Mouse (Mus musculus) hindbrain, embryonic 14.5 days (tissue): Measurements from ENCODE around the gene Ero1lb. TPM values are rescaled to one million over a fixed set of nuclear protein-coding genes. Genes with fewer than 3 reads are reported as not detected.

ENCODE experiments used
- ATAC-seq: fragments of 200-750 bp; cut with Nextera tagmentation; 2 replicates; pipeline ENCODE4 v1.8.0; 2017; ENCODE audit warnings: moderate number of reproducible peaks, mild to moderate bottlenecking, moderate TSS enrichment, moderate library complexity; ENCODE audit not compliant: low FRiP score
- DNase-seq: peaks from one replicate; pipeline ENCODE4 v3.0.0-alpha.2; 2015; ENCODE audit warnings: low spot score
- H3K27ac ChIP-seq: fragments of 300-500 bp; sonication (generic); 2 replicates; pipeline ENCODE4 v1.5.1; 2014; ENCODE audit warnings: mild to moderate bottlenecking, moderate library complexity
- H3K27me3 ChIP-seq: fragments of 300-500 bp; sonication (generic); 2 replicates; pipeline ENCODE4 v1.6.1; 2014; ENCODE audit warnings: mild to moderate bottlenecking, low read length, mixed read lengths; ENCODE audit not compliant: control insufficient read depth, insufficient read depth
- H3K36me3 ChIP-seq: fragments of 300-500 bp; sonication (generic); replicated peaks from 2 replicates; pipeline ENCODE4 v1.6.1; 2014; ENCODE audit not compliant: control insufficient read depth, insufficient read depth
- H3K4me1 ChIP-seq: fragments of 300-500 bp; sonication (generic); replicated peaks from 2 replicates; pipeline ENCODE4 v1.6.1; 2014; ENCODE audit warnings: antibody characterized with exemption, low read length, mixed read lengths; ENCODE audit not compliant: control insufficient read depth, insufficient read depth
- H3K4me2 ChIP-seq: fragments of 300-500 bp; sonication (generic); replicated peaks from 2 replicates; pipeline ENCODE4 v1.6.1; 2014; ENCODE audit warnings: mild to moderate bottlenecking, moderate library complexity
- H3K4me3 ChIP-seq: fragments of 300-500 bp; sonication (generic); replicated peaks from 2 replicates; pipeline ENCODE4 v1.5.1; 2014; ENCODE audit warnings: mild to moderate bottlenecking, low read length
- H3K9ac ChIP-seq: fragments of 300-500 bp; sonication (generic); 2 replicates; pipeline ENCODE4 v1.6.1; 2014
- H3K9me3 ChIP-seq: fragments of 300-500 bp; sonication (generic); 2 replicates; pipeline ENCODE4 v1.6.1; 2016; ENCODE audit warnings: low read length; ENCODE audit not compliant: control insufficient read depth
- WGBS: fragments of 180-500 bp; shearing (Covaris S2); extraction: QIAGEN DNeasy Blood & Tissue Kit; methylation state at CpG from one replicate; pipeline ENCODE4 v1.1.7; 2014; 5-methylcytosine and 5-hydroxymethylcytosine counted together
- polyA plus RNA-seq: library from polyadenylated mRNA; unstranded; fragments of >200 nt; fragmentation: Nextera tagmentation; extraction: Ambion mirVana; gene quantifications from 2 replicates; pipeline ENCODE4 v1.2.1, GENCODE M21; 2014

Gene Ero1lb
- polyA plus RNA-seq, 1 experiment from 2014 or later, result 19.3 TPM

DNA sequence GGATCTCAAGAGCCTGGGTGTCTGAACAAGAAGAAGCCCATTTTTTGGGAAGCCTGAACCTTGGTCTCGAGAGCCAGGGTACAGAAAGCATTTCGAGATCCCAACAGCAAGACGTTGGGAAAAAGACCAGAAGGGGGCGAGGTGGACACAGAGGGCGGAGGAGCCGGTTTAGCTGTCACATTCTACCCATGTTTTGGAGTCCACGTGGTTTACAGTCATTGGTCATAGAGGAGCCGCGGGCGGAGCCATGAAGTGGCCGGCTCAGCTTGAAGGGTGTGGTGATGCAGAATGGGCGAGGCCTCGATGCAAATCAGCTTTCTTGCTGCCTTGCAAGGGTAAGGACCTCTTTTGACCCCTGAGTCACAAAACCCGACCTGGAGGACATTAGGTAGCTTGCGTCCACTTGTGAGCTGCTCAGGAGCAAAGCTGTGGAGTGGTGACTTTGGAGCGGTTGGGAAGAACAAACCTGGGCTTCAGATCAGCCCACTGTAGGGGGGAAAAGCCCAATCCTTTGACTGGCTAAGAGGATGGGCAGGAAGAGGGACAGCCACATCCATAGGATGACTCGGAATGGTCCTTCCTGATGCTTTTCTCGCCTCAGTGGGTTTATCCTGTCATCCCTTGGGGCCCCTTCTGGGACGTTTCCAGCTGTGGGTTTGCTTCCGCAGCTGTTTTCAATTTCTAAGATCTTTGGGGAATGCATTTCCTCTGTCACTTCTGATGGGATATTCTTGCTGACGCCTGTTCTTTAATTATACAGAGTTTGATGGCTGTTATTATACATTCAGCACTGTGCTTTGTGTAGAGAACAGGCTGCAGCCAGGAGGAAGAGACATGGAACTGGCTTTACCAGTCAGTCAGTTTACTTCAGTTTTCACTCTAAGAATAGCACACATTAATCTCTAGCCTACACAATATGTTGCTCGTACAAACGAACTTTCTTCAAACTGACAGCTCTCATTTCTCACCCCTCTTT lies 23.4 kb upstream of the Ero1lb start:
- 11% methylated on average over 23 of the region's 23 CpGs for WGBS

DNA sequence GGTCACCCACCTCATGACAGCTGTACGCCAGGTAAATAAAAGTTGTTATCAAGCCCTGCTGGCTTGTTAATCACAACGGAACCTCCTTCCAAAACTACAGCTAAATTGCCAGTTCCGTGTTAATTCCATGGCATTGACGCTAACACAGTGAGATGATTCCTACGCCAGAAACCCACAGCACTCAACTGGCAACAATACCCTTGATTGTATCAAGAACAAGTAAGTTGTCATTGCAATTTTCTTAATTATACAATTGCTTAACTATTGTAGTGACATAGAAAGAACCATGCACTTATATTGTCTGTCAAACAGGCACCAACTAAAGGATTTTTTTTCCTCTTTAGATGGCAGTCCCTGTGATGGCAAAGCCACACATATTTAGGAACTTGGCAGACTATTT lies 22.4 kb upstream of the Ero1lb start:
- H3K27me3 ChIP-seq, result 0 out of 2 replicates have a peak, but pooled peaks cover 6% of the 10 kb centered on the region
- no peak overlapping the region for H3K4me2 ChIP-seq
- peaks cover 12% of the 10 kb centered on the region for H3K4me1 ChIP-seq
- DNase-seq, result no peak
- no peak overlapping the region for H3K4me3 ChIP-seq
- H3K9ac ChIP-seq, result no peak overlapping the region
- no peak for ATAC-seq
- WGBS, result 83% methylated on average over 5 of the region's 5 CpGs
- H3K36me3 ChIP-seq, result no peaks in the 10 kb centered on the region
- H3K9me3 ChIP-seq, result no peaks in the 10 kb centered on the region
- H3K27ac ChIP-seq, result no peak overlapping the region

More for the DNA sequence above, 23.4 kb upstream of the Ero1lb start:
- peak; percentile 35; the same call in 1 of the 2 replicates for ATAC-seq
- no peaks in the 10 kb centered on the region for H3K36me3 ChIP-seq
- no peak overlapping the region for H3K9ac ChIP-seq
- H3K4me3 ChIP-seq, result no peak overlapping the region
- H3K4me1 ChIP-seq, result peaks cover 12% of the 10 kb centered on the region
- H3K27ac ChIP-seq, result no peak overlapping the region
- no peaks in the 10 kb centered on the region for H3K9me3 ChIP-seq
- H3K4me2 ChIP-seq, result peak overlapping the region; percentile 38
- 0 out of 2 replicates have a peak, but pooled peaks cover 6% of the 10 kb centered on the region for H3K27me3 ChIP-seq
- DNase-seq, result no peak

GRCm38 (mm10) chr13:12543880-12544568 lies 21.6 kb upstream of the Ero1lb start:
- Histone ChIP-seq H3K9me3 (no peaks in the 10 kb centered on the region), H3K36me3 (no peaks in the 10 kb centered on the region), H3K4me1 (peaks cover 12% of the 10 kb centered on the region), H3K4me2 (no peak overlapping the region), H3K4me3 (no peak overlapping the region), H3K9ac (no peak overlapping the region), H3K27ac (no peak overlapping the region), H3K27me3 (0 out of 2 replicates have a peak, but pooled peaks cover 6% of the 10 kb centered on the region)
- no peak for DNase-seq
- no peak for ATAC-seq
- 91% methylated on average over 8 of the region's 8 CpGs for WGBS

- no peak overlapping the region for H3K4me2 ChIP-seq
- no peaks in the 10 kb centered on the region for H3K4me1 ChIP-seq
- ATAC-seq (no peak), DNase-seq (no peak)
- H3K27ac ChIP-seq, result no peak overlapping the region
- no peak overlapping the region for H3K4me3 ChIP-seq
- H3K27me3 ChIP-seq, result no peaks in the 10 kb centered on the region
- H3K9me3 ChIP-seq, result no peaks in the 10 kb centered on the region
- H3K36me3 ChIP-seq, result no peaks in the 10 kb centered on the region
- no peak overlapping the region for H3K9ac ChIP-seq
- 68% methylated on average over 4 of the region's 4 CpGs for WGBS
Observed at GRCm38 (mm10) chr13:12554211-12554610, 11.5 kb upstream of the Ero1lb start.

- H3K9me3 ChIP-seq, result no peaks in the 10 kb centered on the region
- no peaks in the 10 kb centered on the region for H3K36me3 ChIP-seq
- H3K4me3 ChIP-seq, result no peak overlapping the region
- no peak for DNase-seq
- ATAC-seq, result no peak
- H3K27me3 ChIP-seq, result no peaks in the 10 kb centered on the region
- no peak overlapping the region for H3K9ac ChIP-seq
- no peaks in the 10 kb centered on the region for H3K4me1 ChIP-seq
- H3K4me2 ChIP-seq, result no peak overlapping the region
- 51% methylated on average over 3 of the region's 3 CpGs for WGBS
- H3K27ac ChIP-seq, result no peak overlapping the region
Observed at GRCm38 (mm10) chr13:12559044-12559443, 6.6 kb upstream of the Ero1lb start.

DNA sequence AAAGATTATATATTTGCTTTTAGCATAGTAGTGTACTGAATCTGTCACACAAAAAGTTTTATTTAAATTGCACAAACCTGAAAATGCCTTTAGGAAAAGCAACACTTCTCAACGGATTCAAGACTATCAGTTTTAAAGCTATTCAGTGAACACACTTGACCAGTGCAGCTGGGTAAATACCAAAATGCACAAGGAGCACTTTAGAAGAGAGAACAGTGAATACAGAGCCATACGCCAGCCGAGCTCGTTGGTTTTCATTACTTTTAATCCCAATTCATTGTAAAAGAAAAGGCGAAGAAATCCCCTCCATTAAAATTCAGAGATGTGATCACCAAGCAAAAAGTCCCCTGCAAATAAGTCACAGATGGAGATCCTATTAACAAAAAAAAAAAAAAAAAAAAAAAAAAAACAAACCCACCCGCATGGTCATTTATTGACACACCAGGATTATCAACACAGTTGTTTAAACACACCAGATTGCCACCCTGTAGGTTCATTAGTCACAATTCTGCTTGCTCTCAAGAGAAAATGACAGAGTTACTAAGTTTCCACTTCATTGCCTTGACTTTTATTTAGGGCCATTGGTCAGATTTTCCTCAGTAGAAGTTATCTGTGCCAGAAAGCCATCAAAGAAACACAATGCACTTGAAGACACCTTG lies 6.1 kb upstream of the Ero1lb start:
- Histone ChIP-seq H3K4me3 (no peak overlapping the region), H3K27ac (no peak overlapping the region), H3K4me1 (no peaks in the 10 kb centered on the region), H3K4me2 (no peak overlapping the region), H3K27me3 (no peaks in the 10 kb centered on the region), H3K36me3 (no peaks in the 10 kb centered on the region), H3K9ac (no peak overlapping the region), H3K9me3 (no peaks in the 10 kb centered on the region)
- 62% methylated on average over 6 of the region's 6 CpGs for WGBS
- ATAC-seq, result no peak
- no peak for DNase-seq

GRCm38 (mm10) chr13:12561729-12562128 lies 3.9 kb upstream of the Ero1lb start:
- WGBS, result 73% methylated on average over 2 of the region's 2 CpGs
- Histone ChIP-seq H3K27ac (no peak overlapping the region), H3K27me3 (no peaks in the 10 kb centered on the region), H3K36me3 (no peaks in the 10 kb centered on the region), H3K4me2 (no peak overlapping the region), H3K4me1 (peaks cover 5% of the 10 kb centered on the region), H3K4me3 (no peak overlapping the region), H3K9me3 (no peaks in the 10 kb centered on the region), H3K9ac (no peak overlapping the region)
- DNase-seq (no peak), ATAC-seq (no peak)

GRCm38 (mm10) chr13:12562256-12562655 lies 3.4 kb upstream of the Ero1lb start:
- Histone ChIP-seq H3K9me3 (no peaks in the 10 kb centered on the region), H3K4me1 (peaks cover 8% of the 10 kb centered on the region), H3K36me3 (no peaks in the 10 kb centered on the region), H3K4me3 (no peak overlapping the region), H3K4me2 (no peak overlapping the region), H3K27me3 (no peaks in the 10 kb centered on the region), H3K9ac (no peak overlapping the region), H3K27ac (no peak overlapping the region)
- WGBS, result 77% methylated on average over 4 of the region's 4 CpGs
- no peak for ATAC-seq
- no peak for DNase-seq

DNA sequence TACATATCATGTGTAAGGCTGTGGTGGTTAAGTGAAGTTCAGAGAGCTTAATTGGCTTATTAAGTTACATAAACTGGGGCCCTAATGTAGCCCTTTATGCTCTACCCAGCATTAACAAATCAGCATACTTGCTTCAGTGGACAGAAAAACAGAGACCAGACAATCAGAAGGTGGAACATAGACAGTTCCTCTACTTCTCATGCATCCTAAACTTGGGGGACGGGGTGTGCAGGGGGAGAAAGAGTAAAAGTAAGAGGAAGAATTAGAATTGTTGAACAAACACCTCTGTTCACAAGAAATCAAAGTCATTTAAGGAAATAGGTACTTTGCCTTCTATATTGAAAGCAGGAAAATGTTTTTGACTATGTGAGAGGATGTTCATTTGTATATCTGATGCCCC lies 2.3 kb downstream of the Ero1lb start:
- Histone ChIP-seq H3K4me1 (peaks cover 8% of the 10 kb centered on the region), H3K9ac (no peak overlapping the region), H3K9me3 (no peaks in the 10 kb centered on the region), H3K4me3 (no peak overlapping the region), H3K27me3 (no peaks in the 10 kb centered on the region), H3K27ac (no peak overlapping the region), H3K36me3 (no peaks in the 10 kb centered on the region), H3K4me2 (no peak overlapping the region)
- 89% methylated on average over 1 of the region's 1 CpGs for WGBS
- ATAC-seq, result no peak
- DNase-seq, result peak; percentile 2
